Comparison of ENCODE assay signal across 13 mouse cellular contexts in genomic region chr5:120280321-120280720, GRCm38 (mm10).
DNase-seq lines count a peak whose midpoint lies in the region; ATAC-seq and TF ChIP-seq lines count a peak whose summit lies in the region.
"Had no signal": no experiment of that assay in that cellular context is flagged by ENCODE, and none has a peak within 500 bp of the region (broad histone marks: within the 10 kb centered on the region; RNA-seq: fewer than 3 reads in every experiment).

No protein-coding gene starts in this region.

- no peak overlapping the region for H3K4me3 ChIP-seq in kidney, embryonic 14.5 days (ENCODE audit: low read length)
- no peak overlapping the region for H3K4me3 ChIP-seq in forebrain, embryonic 11.5 days (ENCODE audit: low read depth, low read length)
- no peak overlapping the region for H3K4me3 ChIP-seq in hindbrain, embryonic 16.5 days (ENCODE audit: low read length)
- no peak overlapping the region for H3K4me3 ChIP-seq in midbrain, postnatal 0 days (ENCODE audit: low read depth, low read length)
- H3K4me3 ChIP-seq: heart, embryonic 15.5 days; left cerebral cortex, adult 2 months; lung, embryonic 15.5 days had no signal

- no peak overlapping the region for H3K9ac ChIP-seq in kidney, embryonic 14.5 days (ENCODE audit: low read depth, low read length)
- H3K9ac ChIP-seq in forebrain, embryonic 11.5 days (ENCODE audit: low read length), result 0 out of 2 replicates have a peak overlapping the region, but pooled peaks have one; percentile 5
- H3K9ac ChIP-seq in hindbrain, embryonic 16.5 days (ENCODE audit: low read depth, low read length), result no peak overlapping the region; the same call in 1 of the 2 replicates
- H3K9ac ChIP-seq in midbrain, postnatal 0 days (replicated peaks; ENCODE audit: low read length, poor library complexity, severe bottlenecking), result no peak overlapping the region
- H3K9ac ChIP-seq: heart, embryonic 15.5 days; lung, embryonic 15.5 days had no signal

- no peaks in the 10 kb centered on the region for H3K9me3 ChIP-seq in kidney, embryonic 14.5 days (ENCODE audit: control insufficient read depth, low read length)
- no peaks in the 10 kb centered on the region for H3K9me3 ChIP-seq in forebrain, embryonic 11.5 days (ENCODE audit: control insufficient read depth, low read length)
- no peaks in the 10 kb centered on the region for H3K9me3 ChIP-seq in hindbrain, embryonic 16.5 days (ENCODE audit: control insufficient read depth, low read length)
- no peaks in the 10 kb centered on the region for H3K9me3 ChIP-seq in midbrain, postnatal 0 days (ENCODE audit: low read length)
- H3K9me3 ChIP-seq: heart, embryonic 15.5 days; lung, embryonic 15.5 days had no signal

- H3K27me3 ChIP-seq in kidney, embryonic 14.5 days (ENCODE audit: control insufficient read depth, insufficient read depth, low read length), result peaks cover 22% of the 10 kb centered on the region
- H3K27me3 ChIP-seq in forebrain, embryonic 11.5 days (ENCODE audit: control insufficient read depth, insufficient read depth, low read length), result peaks cover 19% of the 10 kb centered on the region
- H3K27me3 ChIP-seq in hindbrain, embryonic 16.5 days (replicated peaks; ENCODE audit: control insufficient read depth, insufficient read depth, low read length), result 0 out of 2 replicates have a peak, but pooled peaks cover 2% of the 10 kb centered on the region
- peaks cover 3% of the 10 kb centered on the region; the same call in 1 of the 2 replicates for H3K27me3 ChIP-seq in midbrain, postnatal 0 days (ENCODE audit: insufficient read depth, low read length)

- no peak for TF ChIP-seq CTCF in midbrain, postnatal 0 days (IDR thresholded peaks at IDR 0.05)

- H3K4me1 ChIP-seq in kidney, embryonic 14.5 days (ENCODE audit: control insufficient read depth, insufficient read depth, low read length), result peaks cover 12% of the 10 kb centered on the region; the same call in 1 of the 2 replicates
- H3K4me1 ChIP-seq in forebrain, embryonic 11.5 days (replicated peaks; ENCODE audit: control insufficient read depth, insufficient read depth, low read length), result peaks cover 21% of the 10 kb centered on the region; the same call in 1 of the 2 replicates
- H3K4me1 ChIP-seq in hindbrain, embryonic 16.5 days (ENCODE audit: control insufficient read depth, insufficient read depth, low read depth, low read length), result peaks cover 10% of the 10 kb centered on the region
- peaks cover 8% of the 10 kb centered on the region; the same call in 1 of the 2 replicates for H3K4me1 ChIP-seq in midbrain, postnatal 0 days (ENCODE audit: insufficient read depth, low read length)
- H3K4me1 ChIP-seq: lung, embryonic 15.5 days had no signal

- 2% methylated on average over 13 of the region's 13 CpGs for WGBS in kidney, embryonic 14.5 days
- 1% methylated on average over 13 of the region's 13 CpGs for WGBS in forebrain, embryonic 11.5 days
- 3% methylated on average over 13 of the region's 13 CpGs for WGBS in hindbrain, embryonic 16.5 days
- 4% methylated on average over 13 of the region's 13 CpGs for WGBS in midbrain, postnatal 0 days

- intact Hi-C loops in left cerebral cortex, postnatal 4 days (cut with DNase I), result no loop called here

- no peak for ATAC-seq in kidney, embryonic 14.5 days (ENCODE audit: low FRiP score, low TSS enrichment)
- no peak for ATAC-seq in forebrain, embryonic 11.5 days (replicated peaks; ENCODE audit: low FRiP score)
- no peak for ATAC-seq in hindbrain, embryonic 16.5 days
- no peak for ATAC-seq in midbrain, postnatal 0 days (ENCODE audit: low FRiP score)
- ATAC-seq in erythroblast, adult 5-6 weeks (replicated peaks; ENCODE audit: low FRiP score, poor library complexity, severe bottlenecking), result no peak

- peak overlapping the region; percentile 21 for H3K4me2 ChIP-seq in kidney, embryonic 14.5 days (replicated peaks; ENCODE audit: low read depth, low read length)
- 0 out of 2 replicates have a peak overlapping the region, but pooled peaks have one; percentile 6 for H3K4me2 ChIP-seq in forebrain, embryonic 11.5 days (ENCODE audit: low read depth, low read length, severe bottlenecking)
- H3K4me2 ChIP-seq in hindbrain, embryonic 16.5 days (ENCODE audit: low read length), result peak overlapping the region; percentile 20; the same call in 1 of the 2 replicates
- H3K4me2 ChIP-seq in midbrain, postnatal 0 days (ENCODE audit: low read depth, low read length, poor library complexity, severe bottlenecking), result peak overlapping the region; percentile 18; the same call in 1 of the 2 replicates
- H3K4me2 ChIP-seq: heart, embryonic 15.5 days; lung, embryonic 15.5 days had no signal

- no peaks in the 10 kb centered on the region for H3K36me3 ChIP-seq in kidney, embryonic 14.5 days (ENCODE audit: control insufficient read depth, insufficient read depth, low read length)
- H3K36me3 ChIP-seq in forebrain, embryonic 11.5 days (ENCODE audit: control insufficient read depth, insufficient read depth, low read length), result no peaks in the 10 kb centered on the region
- H3K36me3 ChIP-seq in hindbrain, embryonic 16.5 days (ENCODE audit: control insufficient read depth, insufficient read depth, low read length), result no peaks in the 10 kb centered on the region
- no peaks in the 10 kb centered on the region for H3K36me3 ChIP-seq in midbrain, postnatal 0 days (ENCODE audit: insufficient read depth, low read length)
- H3K36me3 ChIP-seq: heart, embryonic 15.5 days; lung, embryonic 15.5 days had no signal

- no peak overlapping the region for H3K27ac ChIP-seq in kidney, embryonic 14.5 days (ENCODE audit: low read depth, low read length)
- no peak overlapping the region for H3K27ac ChIP-seq in forebrain, embryonic 11.5 days (ENCODE audit: low read depth, low read length)
- H3K27ac ChIP-seq in hindbrain, embryonic 16.5 days (ENCODE audit: low read depth, low read length), result no peak overlapping the region
- H3K27ac ChIP-seq in midbrain, postnatal 0 days (ENCODE audit: low read depth, low read length), result no peak overlapping the region; the same call in 1 of the 2 replicates
- H3K27ac ChIP-seq: heart, embryonic 15.5 days; left cerebral cortex, adult 2 months; lung, embryonic 15.5 days had no signal

- no peak for DNase-seq in kidney, postnatal 14 days
- no peak for DNase-seq in forebrain, embryonic 11.5 days (ENCODE audit: low spot score)
- DNase-seq in midbrain, postnatal 0 days (ENCODE audit: low spot score), result no peak
- DNase-seq in frontal cortex, postnatal 10 days (ENCODE audit: low spot score in 2 of 2), result no peak
- no peak for DNase-seq in left cerebral cortex, postnatal 4 days
- DNase-seq: cerebellum, postnatal 14 days; kidney, adult 9 months had no signal
